Mouse (Mus musculus) liver, embryonic 13.5 days (tissue): ENCODE measurements around the gene Plcxd2. TPM values are rescaled to one million over a fixed set of nuclear protein-coding genes. Genes with fewer than 3 reads are reported as not detected.

Experiments used
- ATAC-seq: fragments of 200-750 bp; cut with Nextera tagmentation; 2 replicates; pipeline ENCODE4 v1.8.0; 2017; ENCODE audit warnings: low read depth, mild to moderate bottlenecking, moderate number of reproducible peaks, moderate library complexity
- DNase-seq: peaks from one replicate; pipeline ENCODE4 v3.0.0; 2022
- H3K27ac ChIP-seq: fragments of 300-500 bp; sonication (generic); 2 replicates; pipeline ENCODE4 v1.5.1; 2015; ENCODE audit warnings: moderate library complexity, mild to moderate bottlenecking, inconsistent platforms
- H3K27me3 ChIP-seq: fragments of 300-500 bp; sonication (generic); 2 replicates; pipeline ENCODE4 v1.6.1; 2015; ENCODE audit warnings: mild to moderate bottlenecking, inconsistent platforms
- H3K36me3 ChIP-seq: fragments of 300-500 bp; sonication (generic); 2 replicates; pipeline ENCODE4 v1.6.1; 2015; ENCODE audit warnings: mild to moderate bottlenecking, inconsistent platforms
- H3K4me1 ChIP-seq: fragments of 300-500 bp; sonication (generic); replicated peaks from 2 replicates; pipeline ENCODE4 v1.6.1; 2015; ENCODE audit warnings: inconsistent platforms
- H3K4me2 ChIP-seq: fragments of 300-500 bp; sonication (generic); 2 replicates; pipeline ENCODE4 v1.6.1; 2015; ENCODE audit warnings: inconsistent platforms, mild to moderate bottlenecking, moderate library complexity
- H3K4me3 ChIP-seq: fragments of 300-500 bp; sonication (generic); replicated peaks from 2 replicates; pipeline ENCODE4 v1.5.1; 2015; ENCODE audit warnings: mild to moderate bottlenecking, inconsistent platforms
- H3K9ac ChIP-seq: fragments of 300-500 bp; sonication (generic); 2 replicates; pipeline ENCODE4 v1.6.1; 2015; ENCODE audit warnings: mild to moderate bottlenecking, inconsistent platforms
- H3K9me3 ChIP-seq: fragments of 300-500 bp; sonication (generic); replicated peaks from 2 replicates; pipeline ENCODE4 v1.6.1; 2016; ENCODE audit warnings: inconsistent platforms
- WGBS: fragments of 180-500 bp; shearing (Covaris S2); methylation state at CpG from one replicate; pipeline ENCODE4 v1.1.7; 2015; ENCODE audit not compliant: insufficient replicate concordance; 5-methylcytosine and 5-hydroxymethylcytosine counted together
- polyA plus RNA-seq: library from polyadenylated mRNA; unstranded; fragments of >200 nt; fragmentation: Nextera tagmentation; extraction: Ambion mirVana; gene quantifications from 2 replicates; pipeline ENCODE4 v1.2.1, GENCODE M21; 2015

Gene Plcxd2
- polyA plus RNA-seq, 1 experiment from 2014 or later, result 2.2 TPM

- Histone ChIP-seq H3K27me3 (no peaks in the 10 kb centered on the region), H3K27ac (no peak overlapping the region), H3K36me3 (no peaks in the 10 kb centered on the region), H3K4me3 (no peak overlapping the region), H3K4me1 (no peaks in the 10 kb centered on the region), H3K9me3 (no peaks in the 10 kb centered on the region), H3K4me2 (no peak overlapping the region), H3K9ac (no peak overlapping the region)
- ATAC-seq (no peak), DNase-seq (no peak)
- WGBS, result 62% methylated on average over 4 of the region's 4 CpGs
Observed at GRCm38 (mm10) chr16:45956390-45956950, 53.5 kb downstream of the Plcxd2 start.

GRCm38 (mm10) chr16:45953394-45953793, 56.6 kb downstream of the Plcxd2 start, which contains the start of gene Phldb2:
Gene Phldb2, minus strand, starts transcription at chr16:45953598.
- Histone ChIP-seq H3K27me3 (no peaks in the 10 kb centered on the region), H3K4me1 (no peaks in the 10 kb centered on the region), H3K9ac (no peak within 1 kb of the TSS), H3K27ac (peak within 1 kb of the TSS; percentile 60), H3K4me3 (peak within 1 kb of the TSS; percentile 30), H3K9me3 (no peaks in the 10 kb centered on the region), H3K4me2 (peak within 1 kb of the TSS; percentile 37), H3K36me3 (no peaks in the 10 kb centered on the region)
- no peak for DNase-seq
- 46% methylated on average over 4 of the region's 4 CpGs for WGBS
- 0 out of 2 replicates have a peak, but pooled peaks have one; percentile 39 for ATAC-seq

GRCm38 (mm10) chr16:45952501-45952900, 57.5 kb downstream of the Plcxd2 start:
- WGBS, result 21% methylated on average over 5 of the region's 5 CpGs
- no peak overlapping the region for H3K9ac ChIP-seq
- DNase-seq (no peak), ATAC-seq (peak; percentile 45; the same call in 1 of the 2 replicates)
- H3K4me2 ChIP-seq, result no peak overlapping the region
- peak overlapping the region; percentile 27; the same call in 1 of the 2 replicates for H3K27ac ChIP-seq
- no peaks in the 10 kb centered on the region for H3K4me1 ChIP-seq
- H3K9me3 ChIP-seq, result no peaks in the 10 kb centered on the region
- no peaks in the 10 kb centered on the region for H3K27me3 ChIP-seq
- no peaks in the 10 kb centered on the region for H3K36me3 ChIP-seq
- H3K4me3 ChIP-seq, result peak overlapping the region; percentile 30

GRCm38 (mm10) chr16:45952035-45952434, 58.0 kb downstream of the Plcxd2 start:
- Histone ChIP-seq H3K27me3 (no peaks in the 10 kb centered on the region), H3K36me3 (no peaks in the 10 kb centered on the region), H3K4me3 (no peak overlapping the region), H3K27ac (peak overlapping the region; percentile 27; the same call in 1 of the 2 replicates), H3K9ac (no peak overlapping the region), H3K4me2 (peak overlapping the region; percentile 36), H3K9me3 (no peaks in the 10 kb centered on the region), H3K4me1 (no peaks in the 10 kb centered on the region)
- DNase-seq (no peak), ATAC-seq (no peak)
- WGBS, result 30% methylated on average over 2 of the region's 2 CpGs

GRCm38 (mm10) chr16:45946335-45946734, 63.7 kb downstream of the Plcxd2 start:
- Histone ChIP-seq H3K9me3 (no peaks in the 10 kb centered on the region), H3K27me3 (no peaks in the 10 kb centered on the region), H3K27ac (no peak overlapping the region), H3K4me1 (no peaks in the 10 kb centered on the region), H3K9ac (no peak overlapping the region), H3K36me3 (no peaks in the 10 kb centered on the region), H3K4me3 (no peak overlapping the region), H3K4me2 (no peak overlapping the region)
- no peak for DNase-seq
- ATAC-seq, result no peak
- 65% methylated on average over 2 of the region's 2 CpGs for WGBS

- Histone ChIP-seq H3K27ac (no peak overlapping the region), H3K27me3 (no peaks in the 10 kb centered on the region), H3K36me3 (no peaks in the 10 kb centered on the region), H3K9me3 (no peaks in the 10 kb centered on the region), H3K4me3 (no peak overlapping the region), H3K4me1 (no peaks in the 10 kb centered on the region), H3K9ac (no peak overlapping the region), H3K4me2 (peak overlapping the region; percentile 14; the same call in 1 of the 2 replicates)
- ATAC-seq (no peak), DNase-seq (no peak)
- WGBS, result 79% methylated on average over 5 of the region's 5 CpGs
Observed at GRCm38 (mm10) chr16:45945649-45946048, 64.4 kb downstream of the Plcxd2 start.

- H3K36me3 ChIP-seq, result no peaks in the 10 kb centered on the region
- no peak overlapping the region for H3K4me3 ChIP-seq
- H3K9ac ChIP-seq, result no peak overlapping the region
- H3K9me3 ChIP-seq, result no peaks in the 10 kb centered on the region
- DNase-seq (no peak), ATAC-seq (0 out of 2 replicates have a peak, but pooled peaks have one; percentile 20)
- H3K27ac ChIP-seq, result no peak overlapping the region
- WGBS, result 51% methylated on average over 11 of the region's 11 CpGs
- no peaks in the 10 kb centered on the region for H3K27me3 ChIP-seq
- H3K4me2 ChIP-seq, result peak overlapping the region; percentile 14; the same call in 1 of the 2 replicates
- no peaks in the 10 kb centered on the region for H3K4me1 ChIP-seq
Observed at GRCm38 (mm10) chr16:45945174-45945631, 64.8 kb downstream of the Plcxd2 start.

- no peak for DNase-seq
- no peak for ATAC-seq
- H3K4me1 ChIP-seq, result no peaks in the 10 kb centered on the region
- H3K9me3 ChIP-seq, result no peaks in the 10 kb centered on the region
- H3K4me2 ChIP-seq, result no peak overlapping the region
- H3K9ac ChIP-seq, result no peak overlapping the region
- H3K4me3 ChIP-seq, result no peak overlapping the region
- no peak overlapping the region for H3K27ac ChIP-seq
- H3K36me3 ChIP-seq, result no peaks in the 10 kb centered on the region
- no peaks in the 10 kb centered on the region for H3K27me3 ChIP-seq
- 40% methylated on average over 8 of the region's 8 CpGs for WGBS
Observed at GRCm38 (mm10) chr16:45942169-45942891, 67.7 kb downstream of the Plcxd2 start.

GRCm38 (mm10) chr16:45940701-45941100, 69.3 kb downstream of the Plcxd2 start:
- no peaks in the 10 kb centered on the region for H3K27me3 ChIP-seq
- H3K4me3 ChIP-seq, result no peak overlapping the region
- no peak for DNase-seq
- no peak for ATAC-seq
- H3K27ac ChIP-seq, result no peak overlapping the region
- WGBS, result 62% methylated on average over 2 of the region's 2 CpGs
- no peak overlapping the region for H3K4me2 ChIP-seq
- H3K9ac ChIP-seq, result no peak overlapping the region
- H3K9me3 ChIP-seq, result no peaks in the 10 kb centered on the region
- H3K36me3 ChIP-seq, result no peaks in the 10 kb centered on the region
- no peaks in the 10 kb centered on the region for H3K4me1 ChIP-seq

GRCm38 (mm10) chr16:45939436-45939835, 70.6 kb downstream of the Plcxd2 start:
- Histone ChIP-seq H3K27me3 (no peaks in the 10 kb centered on the region), H3K9me3 (no peaks in the 10 kb centered on the region), H3K9ac (no peak overlapping the region), H3K27ac (no peak overlapping the region), H3K4me2 (no peak overlapping the region), H3K4me1 (no peaks in the 10 kb centered on the region), H3K4me3 (no peak overlapping the region), H3K36me3 (no peaks in the 10 kb centered on the region)
- DNase-seq (no peak), ATAC-seq (no peak)
- WGBS, result 69% methylated on average over 3 of the region's 3 CpGs

GRCm38 (mm10) chr16:45937381-45937780, 72.6 kb downstream of the Plcxd2 start:
- H3K27ac ChIP-seq, result no peak overlapping the region
- 32% methylated on average over 2 of the region's 2 CpGs for WGBS
- H3K4me2 ChIP-seq, result no peak overlapping the region
- H3K4me1 ChIP-seq, result no peaks in the 10 kb centered on the region
- ATAC-seq (no peak), DNase-seq (no peak)
- H3K4me3 ChIP-seq, result no peak overlapping the region
- H3K9me3 ChIP-seq, result no peaks in the 10 kb centered on the region
- no peaks in the 10 kb centered on the region for H3K36me3 ChIP-seq
- H3K9ac ChIP-seq, result no peak overlapping the region
- no peaks in the 10 kb centered on the region for H3K27me3 ChIP-seq
